Mouse (Mus musculus) cerebellum, adult 9-10 months (tissue): ENCODE measurements at regions not wholly inside any gene's neighbourhood (a gene's known extent, or its start where the extent isn't known, plus 50 kb on each side); places are given as distances from the start of the nearest gene placed in this dataset.

Source experiments
- DNase-seq: peaks from one replicate; pipeline ENCODE4 v3.0.0; 2022

GRCm38 (mm10) chrX:96876239-96876638, 163.0 kb downstream of the Gpr165 start:
- DNase-seq, result no peak

DNA sequence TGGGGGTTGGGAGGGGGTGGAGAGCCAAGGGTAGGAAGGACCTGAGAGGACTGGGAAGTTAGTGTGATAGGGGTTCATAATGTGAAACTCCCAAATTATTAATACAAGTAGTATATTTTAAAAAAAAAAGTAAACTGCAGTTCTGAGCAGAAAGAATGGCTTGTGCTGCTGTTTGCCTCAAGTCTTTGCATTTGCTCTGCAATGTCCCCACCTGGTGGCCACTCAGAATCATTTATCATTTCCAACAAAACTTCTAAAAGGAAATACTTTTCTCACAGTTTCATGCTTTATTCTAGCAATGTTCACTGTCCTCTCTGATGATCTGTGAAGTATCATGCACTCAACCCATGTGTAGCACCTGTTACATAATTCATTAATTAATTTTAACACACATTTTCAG, 165.5 kb downstream of the Gpr165 start:
- DNase-seq, result no peak

DNA sequence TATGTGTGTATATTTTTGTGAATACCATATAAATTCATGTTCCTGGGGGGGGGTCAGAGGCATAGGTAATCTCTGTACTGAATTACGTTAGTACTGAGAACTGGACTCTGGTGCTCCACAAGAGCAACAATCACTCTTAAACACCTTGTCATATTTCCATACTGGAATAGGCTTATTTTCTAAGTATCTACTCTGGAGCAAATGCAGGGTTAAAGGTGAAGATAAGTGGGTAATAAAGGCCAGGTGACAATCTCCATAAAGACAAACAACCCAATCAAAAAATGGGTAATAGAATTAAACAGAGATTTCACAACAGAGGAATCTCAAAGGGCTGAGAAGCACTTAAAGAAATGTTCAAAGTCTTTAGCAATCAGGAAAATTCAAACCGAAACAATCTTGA, 165.9 kb downstream of the Gpr165 start:
- no peak for DNase-seq

DNA sequence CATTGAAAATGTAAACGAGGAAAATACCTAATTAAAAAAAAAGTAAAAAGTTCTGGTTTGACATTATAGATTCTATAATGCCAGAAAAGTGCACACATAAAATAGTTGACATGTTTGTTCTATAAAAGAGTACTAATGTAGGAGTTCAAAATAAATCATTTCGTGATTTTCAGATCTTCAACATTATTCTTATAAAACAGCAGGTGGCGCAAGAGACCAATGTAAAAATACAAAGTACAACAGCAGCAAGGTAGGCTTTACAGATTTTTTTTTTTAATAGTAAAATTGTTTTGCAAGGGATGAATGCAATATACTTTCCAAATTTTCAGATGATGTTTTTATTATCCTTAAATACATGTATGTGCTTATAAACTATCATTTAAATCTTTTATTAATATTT, 171.8 kb upstream of the Pgr15l start:
- DNase-seq, result peak; percentile 13
